Mouse (Mus musculus) hindbrain, embryonic 11.5 days (tissue): ENCODE results near the gene Syt10. TPM values are rescaled to one million over a fixed set of nuclear protein-coding genes. Genes with fewer than 3 reads are reported as not detected.

Source experiments
- polyA plus RNA-seq: library from polyadenylated mRNA; unstranded; fragments of >200 nt; fragmentation: Nextera tagmentation; extraction: Ambion mirVana; gene quantifications from 2 replicates; pipeline ENCODE4 v1.2.1, GENCODE M21; 2014

Gene Syt10
- polyA plus RNA-seq, 1 experiment from 2014 or later, result 0.68 TPM

Other genes starting within 250 kb of the Syt10 start
- 85.3 and 91.0 TPM in 2 replicates for gene Rabl2, start 249.9 kb downstream of the Syt10 start, polyA plus RNA-seq